Mouse (Mus musculus) MEL (cell line): ENCODE data around the gene Ank2. TPM values are rescaled to one million over a fixed set of nuclear protein-coding genes. Genes with fewer than 3 reads are reported as not detected.

ENCODE experiments used
- DNase-seq: peaks from one replicate; pipeline ENCODE4 v3.0.0; 2011; ENCODE audit warnings: low read depth, low spot score
- H3K27ac ChIP-seq: 2 replicates; pipeline ENCODE4 v1.5.1; 2012; ENCODE audit warnings: low read depth, mild to moderate bottlenecking, control low read depth, low read length, moderate library complexity; ENCODE audit not compliant: control insufficient read depth
- H3K27me3 ChIP-seq, 2 experiments: fragments of 150-350 bp in 1 of 2; sonication (generic) in 1 of 2; 2 replicates each; pipeline ENCODE4 v1.6.1; 2012; ENCODE audit warnings: low read length in 2 of 2, mild to moderate bottlenecking in 2 of 2, improper control_type of control experiment in 1 of 2, moderate library complexity in 1 of 2; ENCODE audit not compliant: insufficient read depth in 2 of 2, control insufficient read depth in 1 of 2
- H3K36me3 ChIP-seq, 2 experiments: 2 replicates each; pipeline ENCODE4 v1.6.1; 2012 to 2014; ENCODE audit warnings: low read length in 2 of 2, improper control_type of control experiment in 1 of 2, inconsistent platforms in 1 of 2, mild to moderate bottlenecking in 1 of 2; ENCODE audit not compliant: insufficient read depth in 2 of 2, control insufficient read depth in 1 of 2
- H3K4me1 ChIP-seq, 2 experiments: fragments of 150-350 bp in 1 of 2; sonication (generic) in 1 of 2; 2 replicates each; pipeline ENCODE4 v1.6.1; 2012; ENCODE audit warnings: low read length in 2 of 2, improper control_type of control experiment in 1 of 2, mild to moderate bottlenecking in 1 of 2; ENCODE audit not compliant: insufficient read depth in 2 of 2, control insufficient read depth in 1 of 2
- H3K4me3 ChIP-seq, 2 experiments: fragments of 150-350 bp in 1 of 2; sonication (generic) in 1 of 2; 2 replicates each; pipeline ENCODE4 v1.5.1; 2012; ENCODE audit warnings: low read depth in 2 of 2, low read length in 2 of 2, mild to moderate bottlenecking in 2 of 2, moderate library complexity in 2 of 2, control low read depth in 1 of 2, improper control_type of control experiment in 1 of 2; ENCODE audit not compliant: control insufficient read depth in 1 of 2, insufficient read depth in 1 of 2
- H3K79me2 ChIP-seq: 2 replicates; pipeline ENCODE4 v1.6.1; 2012; ENCODE audit warnings: mild to moderate bottlenecking, low read length, moderate library complexity; ENCODE audit not compliant: control insufficient read depth, poor library complexity, insufficient read depth
- H3K9ac ChIP-seq: 2 replicates; pipeline ENCODE4 v1.6.1; 2012; ENCODE audit warnings: low read depth, mild to moderate bottlenecking, control low read depth, low read length, moderate library complexity; ENCODE audit not compliant: control insufficient read depth, poor library complexity, severe bottlenecking
- H3K9me3 ChIP-seq: fragments of 150-350 bp; sonication (generic); replicated peaks from 2 replicates; pipeline ENCODE4 v1.6.1; 2012; ENCODE audit warnings: mild to moderate bottlenecking, low read length, improper control_type of control experiment, moderate library complexity; ENCODE audit not compliant: insufficient read depth
- CHD1 ChIP-seq: IDR thresholded peaks from 2 replicates; pipeline ENCODE4 v1.6.1; 2012; ENCODE audit warnings: low read depth, mild to moderate bottlenecking, inconsistent platforms, low read length, improper control_type of control experiment
- CTCF ChIP-seq, 3 experiments: IDR thresholded peaks in 2 of 3; conservative IDR thresholded peaks in 1 of 3; 2 replicates each; pipeline ENCODE4 v1.5.1; 2011 to 2012; ENCODE audit warnings: low read length in 3 of 3, low read depth in 2 of 3, mild to moderate bottlenecking in 2 of 3, improper control_type of control experiment in 1 of 3, inconsistent platforms in 1 of 3, mixed read lengths in 1 of 3, moderate library complexity in 1 of 3; ENCODE audit not compliant: control insufficient read depth in 1 of 3, insufficient read depth in 1 of 3, poor library complexity in 1 of 3, severe bottlenecking in 1 of 3
- ELF1 ChIP-seq: IDR thresholded peaks from 2 replicates; pipeline ENCODE4 v1.6.1; 2014; ENCODE audit warnings: low read depth, mild to moderate bottlenecking, inconsistent platforms, low read length, improper control_type of control experiment, moderate library complexity
- EP300 ChIP-seq, 2 experiments: IDR thresholded peaks; 2 replicates each; pipeline ENCODE4 v1.6.1; 2011; ENCODE audit warnings: improper control_type of control experiment in 2 of 2, low read length in 2 of 2, low read depth in 1 of 2, mild to moderate bottlenecking in 1 of 2
- ETS1 ChIP-seq: IDR thresholded peaks from 2 replicates; pipeline ENCODE4 v1.6.1; 2012; ENCODE audit warnings: low read depth, mild to moderate bottlenecking, inconsistent platforms, low read length, improper control_type of control experiment, moderate library complexity
- GATA1 ChIP-seq: IDR thresholded peaks from 2 replicates; pipeline ENCODE4 v1.6.1; 2011; ENCODE audit warnings: low read depth, low read length, improper control_type of control experiment
- MAFK ChIP-seq: IDR thresholded peaks from 2 replicates; pipeline ENCODE4 v1.6.1; 2011; ENCODE audit warnings: low read depth, mild to moderate bottlenecking, low read length, improper control_type of control experiment, borderline replicate concordance
- MAZ ChIP-seq: IDR thresholded peaks from 2 replicates; pipeline ENCODE4 v1.6.1; 2012; ENCODE audit warnings: low read depth, mild to moderate bottlenecking, inconsistent platforms, low read length, improper control_type of control experiment
- MEF2A ChIP-seq: IDR thresholded peaks from 2 replicates; pipeline ENCODE4 v1.6.1; 2014; ENCODE audit warnings: low read depth, mild to moderate bottlenecking, inconsistent platforms, low read length, improper control_type of control experiment; ENCODE audit not compliant: poor library complexity, insufficient replicate concordance, severe bottlenecking; ENCODE audit errors: extremely low read depth
- POLR2A ChIP-seq, 2 experiments: IDR thresholded peaks; 2 replicates each; pipeline ENCODE4 v1.6.1; 2011 to 2012; ENCODE audit warnings: low read length in 2 of 2, mild to moderate bottlenecking in 2 of 2, control low read depth in 1 of 2, improper control_type of control experiment in 1 of 2, low read depth in 1 of 2, moderate library complexity in 1 of 2; ENCODE audit not compliant: control insufficient read depth in 1 of 2, insufficient read depth in 1 of 2, poor library complexity in 1 of 2
- POLR2AphosphoS2 ChIP-seq: IDR thresholded peaks from 2 replicates; pipeline ENCODE4 v1.6.1; 2011; ENCODE audit warnings: low read length, improper control_type of control experiment
- POLR2AphosphoS5 ChIP-seq: IDR thresholded peaks from 2 replicates; pipeline ENCODE4 v1.6.1; 2012; ENCODE audit warnings: low read depth, borderline replicate concordance, mild to moderate bottlenecking, inconsistent platforms, low read length, moderate library complexity, mixed read lengths
- RAD21 ChIP-seq: IDR thresholded peaks from 2 replicates; pipeline ENCODE4 v1.6.1; 2011; ENCODE audit warnings: mild to moderate bottlenecking, low read depth, low read length, improper control_type of control experiment
- RCOR1 ChIP-seq: IDR thresholded peaks from 2 replicates; pipeline ENCODE4 v1.6.1; 2012; ENCODE audit warnings: low read depth, mild to moderate bottlenecking, inconsistent platforms, low read length, improper control_type of control experiment
- SMC3 ChIP-seq: IDR thresholded peaks from 2 replicates; pipeline ENCODE4 v1.6.1; 2011; ENCODE audit warnings: low read depth, low read length, improper control_type of control experiment
- TAL1 ChIP-seq: IDR thresholded peaks from 2 replicates; pipeline ENCODE4 v1.6.1; 2012; ENCODE audit warnings: mild to moderate bottlenecking, inconsistent platforms, low read length, moderate library complexity, mixed read lengths
- TBP ChIP-seq: IDR thresholded peaks from 2 replicates; pipeline ENCODE4 v1.8.0; 2011; ENCODE audit warnings: low read depth, low read length, improper control_type of control experiment
- TCF12 ChIP-seq: IDR thresholded peaks from 2 replicates; pipeline ENCODE4 v1.6.1; 2014; ENCODE audit warnings: low read depth, mild to moderate bottlenecking, inconsistent platforms, low read length, improper control_type of control experiment, moderate library complexity
- UBTF ChIP-seq: IDR thresholded peaks from 2 replicates; pipeline ENCODE4 v1.6.1; 2012; ENCODE audit warnings: low read depth, mild to moderate bottlenecking, inconsistent platforms, low read length, improper control_type of control experiment, moderate library complexity, borderline replicate concordance; ENCODE audit not compliant: insufficient read depth
- USF1 ChIP-seq: IDR thresholded peaks from 2 replicates; pipeline ENCODE4 v1.6.1; 2014; ENCODE audit warnings: low read depth, mild to moderate bottlenecking, inconsistent platforms, low read length, improper control_type of control experiment, moderate library complexity
- USF2 ChIP-seq, 2 experiments: IDR thresholded peaks; 2 replicates each; pipeline ENCODE4 v1.6.1; 2011 to 2012; ENCODE audit warnings: improper control_type of control experiment in 2 of 2, low read length in 2 of 2, borderline replicate concordance in 1 of 2, inconsistent platforms in 1 of 2, low read depth in 1 of 2, mild to moderate bottlenecking in 1 of 2; ENCODE audit not compliant: insufficient read depth in 1 of 2
- ZC3H11A ChIP-seq: IDR thresholded peaks from 2 replicates; pipeline ENCODE4 v1.6.1; 2012; ENCODE audit warnings: low read depth, mild to moderate bottlenecking, inconsistent platforms, low read length, improper control_type of control experiment
- ZKSCAN1 ChIP-seq: IDR thresholded peaks from 2 replicates; pipeline ENCODE4 v1.6.1; 2012; ENCODE audit warnings: low read depth, mild to moderate bottlenecking, inconsistent platforms, low read length, improper control_type of control experiment, moderate library complexity
- polyA plus RNA-seq, 2 experiments: library from polyadenylated mRNA; stranded (reverse) in 1 of 2; unstranded in 1 of 2; fragments of >175 nt in 1 of 2; fragments of >200 nt in 1 of 2; gene quantifications; 2 replicates each; pipeline versions ENCODE4 v1.2.1 to v1.2.4; 2012; ENCODE audit warnings: low replicate concordance in 2 of 2, low read depth in 1 of 2; ENCODE audit not compliant: insufficient read length in 2 of 2, insufficient read depth in 1 of 2, missing spikeins in 1 of 2
- total RNA-seq: library from RNA; depleted of rRNA; stranded (reverse); fragments of 300-350 nt; gene quantifications from 2 replicates; pipeline ENCODE4 v1.2.3, GENCODE M21; 2012

Ank2 gene
- total and polyA plus RNA-seq, 3 experiments: 2.7 to 4.5 TPM; not detected in 1

DNA sequence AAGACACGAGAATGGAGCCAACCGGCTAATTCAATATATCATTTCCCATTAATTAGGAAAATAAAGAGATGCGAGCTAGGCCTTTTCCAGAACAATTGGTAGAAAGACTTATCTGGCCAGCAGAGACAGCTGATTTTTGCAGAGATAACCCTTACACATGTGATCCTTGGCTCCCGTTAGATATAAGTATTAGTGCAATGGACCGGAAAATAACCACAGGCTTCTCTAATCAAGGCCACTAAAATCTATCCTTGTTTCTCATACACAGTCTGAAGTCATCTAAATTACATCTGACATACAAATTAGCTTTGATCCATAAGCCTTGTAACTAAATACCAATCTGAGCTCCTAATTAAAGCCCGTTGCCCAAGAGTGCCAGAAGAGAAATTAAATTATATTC is 181.5 kb downstream of the Ank2 start:
- peaks cover 0 to 13% of the 10 kb centered on the region in 2 experiments; a peak in 2 of 4 replicates for H3K36me3 ChIP-seq
- peaks cover 2 to 4% of the 10 kb centered on the region in 2 experiments; a peak in 3 of 4 replicates for H3K4me1 ChIP-seq
- DNase-seq: no peak
- TF ChIP-seq RAD21 (no peak), POLR2A (IDR thresholded peaks at IDR 0.05; ENCODE audit: control insufficient read depth in 1 of 2, insufficient read depth in 1 of 2, low read depth in 1 of 2, low read length in 2 of 2, poor library complexity in 1 of 2) (no peak), RCOR1 (peak; percentile 15; the same call in 1 of the 2 replicates), ZC3H11A (no peak), TAL1 (no peak), POLR2AphosphoS2 (no peak), USF2 (IDR thresholded peaks at IDR 0.05; ENCODE audit: borderline replicate concordance in 1 of 2, insufficient read depth in 1 of 2, low read depth in 1 of 2, low read length in 2 of 2) (no peak), SMC3 (no peak), MAFK (no peak), UBTF (no peak), USF1 (0 out of 2 replicates have a peak, but pooled peaks have one; percentile 43), CHD1 (no peak), TCF12 (0 out of 2 replicates have a peak, but pooled peaks have one; percentile 13), CTCF (IDR thresholded peaks at IDR 0.05 in 2 of 3, conservative IDR thresholded peaks at IDR 0.05 in 1 of 3; ENCODE audit: control insufficient read depth in 1 of 3, insufficient read depth in 1 of 3, low read depth in 2 of 3, low read length in 3 of 3, poor library complexity in 1 of 3, severe bottlenecking in 1 of 3) (no peak), MEF2A (no peak), EP300 (IDR thresholded peaks at IDR 0.05; ENCODE audit: low read depth in 1 of 2, low read length in 2 of 2) (peak in 1 of 2 experiments; percentile 32; a peak in 2 of 4 replicates), ETS1 (peak; percentile 58), GATA1 (peak; percentile 36), MAZ (no peak)
- no peak overlapping the region for H3K9ac ChIP-seq
- H3K4me3 ChIP-seq: no peak overlapping the region
- no peak overlapping the region for H3K27ac ChIP-seq
- no peaks in the 10 kb centered on the region for H3K27me3 ChIP-seq
- no peaks in the 10 kb centered on the region for H3K9me3 ChIP-seq
- no peaks in the 10 kb centered on the region for H3K79me2 ChIP-seq

DNA sequence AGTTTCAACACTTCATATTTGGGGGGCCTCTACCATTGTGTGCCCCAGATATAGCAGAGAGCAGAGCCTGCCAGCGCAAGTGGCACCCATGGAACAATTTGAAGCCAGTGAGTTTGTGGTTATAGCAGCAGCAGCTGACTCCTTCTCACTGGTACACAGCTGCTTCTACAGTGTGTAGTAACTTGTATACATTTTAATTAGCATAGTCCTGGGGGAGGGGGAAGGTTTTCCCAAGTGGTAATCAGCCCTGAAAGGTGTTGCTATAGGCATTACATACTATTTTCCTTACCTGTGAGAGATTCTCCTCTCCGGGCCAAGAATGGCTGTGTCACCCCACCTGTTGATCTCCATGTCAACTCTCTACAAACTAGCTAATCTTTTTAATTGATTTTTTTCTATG is 182.4 kb downstream of the Ank2 start:
- Histone ChIP-seq H3K27me3 (no peaks in the 10 kb centered on the region), H3K4me1 (peaks cover 2 to 4% of the 10 kb centered on the region in 2 experiments; a peak in 3 of 4 replicates), H3K79me2 (no peaks in the 10 kb centered on the region)

More for the DNA sequence above, 182.4 kb downstream of the Ank2 start:
- no peak for DNase-seq
- Histone ChIP-seq H3K27ac (no peak overlapping the region), H3K9me3 (no peaks in the 10 kb centered on the region), H3K4me3 (no peak overlapping the region), H3K9ac (no peak overlapping the region), H3K36me3 (peaks cover 0 to 13% of the 10 kb centered on the region in 2 experiments; a peak in 2 of 4 replicates)
- TF ChIP-seq TBP (no peak), POLR2AphosphoS5 (no peak), ZKSCAN1 (no peak), MAZ (no peak), ELF1 (no peak)
